Mouse (Mus musculus) lung, postnatal 0 days (tissue): ENCODE data around the gene Zfp442. TPM values are rescaled to one million over a fixed set of nuclear protein-coding genes. Genes with fewer than 3 reads are reported as not detected.
"Not testable (repeated sequence)": the region's sequence is repeated elsewhere in the genome, so short reads cannot be mapped to it uniquely, and the experiment has no call there.

Source experiments
- ATAC-seq: fragments of 200-750 bp; cut with Nextera tagmentation; 2 replicates; pipeline ENCODE4 v1.8.0; 2017; ENCODE audit warnings: moderate library complexity
- DNase-seq: peaks from one replicate; pipeline ENCODE4 v3.0.0-alpha.2; 2016; ENCODE audit warnings: low spot score
- H3K27ac ChIP-seq: fragments of 300-500 bp; sonication (generic); 2 replicates; pipeline ENCODE4 v1.5.1; 2014; ENCODE audit warnings: antibody characterized with exemption, mild to moderate bottlenecking, low read length, mixed read lengths
- H3K27me3 ChIP-seq: fragments of 300-500 bp; sonication (generic); replicated peaks from 2 replicates; pipeline ENCODE4 v1.6.1; 2014; ENCODE audit warnings: low read length, mixed read lengths; ENCODE audit not compliant: insufficient read depth
- H3K36me3 ChIP-seq: fragments of 300-500 bp; sonication (generic); 2 replicates; pipeline ENCODE4 v1.6.1; 2014; ENCODE audit warnings: low read length, mixed read lengths; ENCODE audit not compliant: insufficient read depth
- H3K4me1 ChIP-seq: fragments of 300-500 bp; sonication (generic); 2 replicates; pipeline ENCODE4 v1.6.1; 2014; ENCODE audit warnings: antibody characterized with exemption, low read depth, low read length, mixed read lengths; ENCODE audit not compliant: insufficient read depth
- H3K4me2 ChIP-seq: fragments of 300-500 bp; sonication (generic); replicated peaks from 2 replicates; pipeline ENCODE4 v1.6.1; 2014; ENCODE audit warnings: low read depth, mild to moderate bottlenecking, low read length, moderate library complexity, mixed read lengths
- H3K4me3 ChIP-seq: fragments of 300-500 bp; sonication (generic); 2 replicates; pipeline ENCODE4 v1.5.1; 2014; ENCODE audit warnings: low read depth, low read length
- H3K9ac ChIP-seq: fragments of 300-500 bp; sonication (generic); replicated peaks from 2 replicates; pipeline ENCODE4 v1.6.1; 2014; ENCODE audit warnings: low read depth, mild to moderate bottlenecking
- H3K9me3 ChIP-seq: fragments of 300-500 bp; sonication (generic); 2 replicates; pipeline ENCODE4 v1.6.1; 2016; ENCODE audit warnings: low read length, mixed read lengths
- CTCF ChIP-seq: IDR thresholded peaks from 2 replicates; pipeline ENCODE4 v1.5.1; 2016; ENCODE audit warnings: antibody characterized with exemption, mild to moderate bottlenecking
- EP300 ChIP-seq: IDR thresholded peaks from 2 replicates; pipeline ENCODE4 v1.6.1; 2016; ENCODE audit warnings: antibody characterized with exemption, mild to moderate bottlenecking, control low read depth
- WGBS: fragments of 180-500 bp; shearing (Covaris S2); extraction: QIAGEN DNeasy Blood & Tissue Kit; methylation state at CpG from one replicate; pipeline ENCODE4 v1.1.7; 2014; 5-methylcytosine and 5-hydroxymethylcytosine counted together
- polyA plus RNA-seq: library from polyadenylated mRNA; unstranded; fragments of >200 nt; fragmentation: Nextera tagmentation; extraction: Ambion mirVana; gene quantifications from 2 replicates; pipeline ENCODE4 v1.2.1, GENCODE M21; 2015

The Zfp442 gene
- polyA plus RNA-seq, 1 experiment from 2014 or later: 2.1 TPM

DNA sequence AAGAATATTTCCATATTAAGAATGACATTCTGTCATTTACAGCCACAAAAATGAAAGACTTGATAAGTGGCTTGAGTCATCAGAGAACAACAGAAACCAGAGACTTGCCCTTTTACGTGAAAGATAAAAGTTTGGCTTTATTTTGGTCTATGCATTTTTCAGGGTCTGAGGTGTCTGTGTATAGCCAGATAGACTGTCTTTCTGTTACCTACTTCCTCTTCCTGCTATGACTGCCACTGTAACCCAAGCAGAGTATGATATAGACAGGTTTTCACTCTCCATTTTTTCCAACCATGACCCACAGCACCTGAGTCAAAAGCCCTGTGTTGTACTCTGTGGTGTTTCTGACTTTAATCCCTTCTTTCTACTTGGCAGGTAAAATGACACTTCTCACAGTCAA, 61.1 kb downstream of the Zfp442 start:
- ATAC-seq (no peak), DNase-seq (no peak)
- no peak for TF ChIP-seq CTCF
- no peak for TF ChIP-seq EP300
- WGBS: 74% methylated on average over 1 of the region's 1 CpGs
- no peaks in the 10 kb centered on the region for H3K9me3 ChIP-seq
- H3K9ac ChIP-seq: no peak overlapping the region
- no peaks in the 10 kb centered on the region for H3K27me3 ChIP-seq
- no peak overlapping the region for H3K4me2 ChIP-seq
- H3K4me1 ChIP-seq: no peaks in the 10 kb centered on the region
- no peak overlapping the region for H3K27ac ChIP-seq
- no peaks in the 10 kb centered on the region for H3K36me3 ChIP-seq
- H3K4me3 ChIP-seq: no peak overlapping the region

DNA sequence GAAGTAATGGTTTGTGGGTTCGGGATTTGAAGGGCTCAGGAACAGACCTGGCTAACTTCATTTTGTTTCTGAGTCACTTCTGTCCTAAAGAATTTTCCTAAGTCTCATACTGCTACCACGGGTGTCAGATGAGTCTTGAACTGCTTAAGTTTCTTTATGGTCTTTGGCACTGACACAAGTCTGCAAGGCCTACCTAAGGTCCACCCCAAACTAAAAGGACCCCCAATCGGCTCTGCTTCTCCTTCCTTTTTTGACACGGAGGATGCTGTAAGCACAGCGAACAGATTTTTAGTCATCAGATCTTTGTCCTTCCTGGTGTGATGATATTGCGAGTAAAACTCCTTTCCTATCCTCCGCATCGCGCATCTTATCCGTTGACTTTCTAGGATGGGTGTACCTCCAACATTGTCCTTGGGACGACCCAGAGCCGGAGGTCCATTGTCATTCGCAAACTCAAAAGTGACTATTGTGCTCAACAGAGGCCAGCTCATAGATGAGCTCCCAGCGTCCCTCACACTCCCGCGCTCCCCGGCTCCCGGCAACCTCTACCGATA, 65.7 kb downstream of the Zfp442 start:
- H3K9ac ChIP-seq, H3K4me1 ChIP-seq, H3K36me3 ChIP-seq, H3K4me2 ChIP-seq, H3K9me3 ChIP-seq, H3K27me3 ChIP-seq, DNase-seq, H3K27ac ChIP-seq, ATAC-seq, H3K4me3 ChIP-seq: not testable (repeated sequence)
- WGBS: 91% methylated on average over 18 of the region's 19 CpGs

DNA sequence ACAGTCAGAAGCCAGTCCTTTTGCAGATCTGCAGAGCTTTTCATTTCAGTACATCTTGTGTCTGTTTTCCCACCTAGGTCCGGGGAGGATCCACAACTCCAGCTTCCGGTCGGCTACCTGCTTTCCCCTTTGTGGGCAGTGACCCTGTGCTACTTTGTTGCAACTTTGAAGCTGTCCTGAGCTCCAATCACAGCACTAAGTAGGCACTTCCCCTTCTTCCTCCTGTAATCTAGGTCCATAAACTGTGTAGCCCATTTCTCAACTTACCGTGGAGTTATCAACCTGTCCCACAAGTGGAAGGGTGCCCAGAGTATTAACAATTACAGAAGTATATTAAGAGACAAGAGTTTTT, 88.4 kb downstream of the Zfp442 start:
- no peak for DNase-seq
- H3K27ac ChIP-seq: no peak overlapping the region
- H3K36me3 ChIP-seq: no peaks in the 10 kb centered on the region
- H3K27me3 ChIP-seq: no peaks in the 10 kb centered on the region
- peak overlapping the region; percentile 43 for H3K4me2 ChIP-seq
- H3K4me3 ChIP-seq: peak overlapping the region; percentile 64
- 8% methylated on average over 4 of the region's 4 CpGs for WGBS
- TF ChIP-seq EP300: no peak
- TF ChIP-seq CTCF: no peak
- peak overlapping the region; percentile 48 for H3K9ac ChIP-seq
- ATAC-seq: peak; percentile 63
- H3K4me1 ChIP-seq: no peaks in the 10 kb centered on the region
- H3K9me3 ChIP-seq: no peaks in the 10 kb centered on the region

DNA sequence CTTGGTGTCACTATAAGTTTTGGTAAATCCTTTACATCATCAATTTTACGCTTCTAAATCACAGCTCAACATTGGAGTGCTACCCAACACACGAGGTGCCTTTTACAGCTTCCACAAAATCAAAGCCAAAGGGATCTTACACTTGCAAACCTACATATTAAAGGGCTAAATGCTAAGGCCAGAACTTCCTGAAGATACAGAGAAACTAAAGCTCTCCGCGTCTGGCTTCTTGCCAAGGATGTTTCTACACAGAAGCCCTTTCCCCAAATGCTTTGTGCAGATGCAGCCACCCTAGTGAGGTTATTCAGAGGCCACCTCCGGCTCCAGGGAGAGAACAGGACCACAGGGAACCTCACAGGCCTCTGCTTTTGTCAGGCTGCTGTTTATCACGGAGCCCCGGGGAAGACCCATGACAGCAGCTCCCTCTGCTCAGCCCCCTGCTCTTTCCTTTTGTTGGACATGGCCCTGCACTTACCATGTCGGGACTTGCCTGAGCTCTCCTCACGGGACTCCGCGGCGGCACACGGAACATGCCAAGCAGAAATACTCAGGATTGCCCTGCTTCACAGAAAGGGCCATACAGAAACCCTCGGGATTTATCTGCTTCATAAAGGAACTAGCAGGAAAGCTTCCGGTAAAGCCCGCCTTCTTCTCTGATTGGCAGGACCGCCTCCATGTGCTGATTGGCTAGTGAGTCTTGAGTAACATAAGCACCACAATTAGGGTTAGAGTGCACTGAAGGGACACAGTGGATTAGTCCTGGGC, 89.0 kb downstream of the Zfp442 start, which contains the start of gene 3300002I08Rik:
Gene 3300002I08Rik (minus strand): TSS at position 653 of the 765 bp plus-strand sequence.
- not testable (repeated sequence) for H3K9me3 ChIP-seq, H3K27me3 ChIP-seq, H3K4me1 ChIP-seq, H3K36me3 ChIP-seq
- peak within 1 kb of the TSS; percentile 64 for H3K4me3 ChIP-seq
- ATAC-seq (peak; percentile 99), DNase-seq (peak; percentile 93)
- peak within 1 kb of the TSS; percentile 43 for H3K4me2 ChIP-seq
- H3K27ac ChIP-seq: peak within 1 kb of the TSS; percentile 73; the same call in 1 of the 2 replicates
- under 1% methylated on average over 16 of the region's 17 CpGs for WGBS
- H3K9ac ChIP-seq: peak within 1 kb of the TSS; percentile 48

Other genes with a start within 250 kb of the Zfp442 start
- 3.6 and 3.9 TPM in 2 replicates for gene Zfp937, start 233.4 kb downstream of the Zfp442 start, polyA plus RNA-seq
- gene Gm21994, start 195.9 kb downstream of the Zfp442 start, polyA plus RNA-seq: 1.6 and 1.8 TPM in 2 replicates
- gene Gm14124, start 194.0 kb downstream of the Zfp442 start, polyA plus RNA-seq: not detected in 2 replicates
- gene Gm10130, start 127.8 kb downstream of the Zfp442 start, polyA plus RNA-seq: 1.6 TPM in 1 of 2 replicates, not detected in the other
- gene 3300002I08Rik, start 88.7 kb downstream of the Zfp442 start, polyA plus RNA-seq: 4.3 TPM in 2 replicates
- gene Zfp345, start 33.6 kb upstream of the Zfp442 start, polyA plus RNA-seq: not detected in 2 replicates
- gene Cst7, start 118.9 kb upstream of the Zfp442 start, polyA plus RNA-seq: 0.32 and 0.46 TPM in 2 replicates
- 44.1 and 50.7 TPM in 2 replicates for gene Apmap, start 157.1 kb upstream of the Zfp442 start, polyA plus RNA-seq
- 12.9 and 13.4 TPM in 2 replicates for gene Acss1, start 217.0 kb upstream of the Zfp442 start, polyA plus RNA-seq
- gene Vsx1, start 237.9 kb upstream of the Zfp442 start, polyA plus RNA-seq: not detected in 2 replicates